Mouse (Mus musculus): ENCODE measurements at regions not wholly inside any gene's neighbourhood (a gene's known extent, or its start where the extent isn't known, plus 50 kb on each side); places are given as distances from the start of the nearest gene placed in this dataset.

- no peak for ATAC-seq (ENCODE audit: low FRiP score)
- Histone ChIP-seq H3K36me3 (ENCODE audit: control insufficient read depth, insufficient read depth, low read length) (no peaks in the 10 kb centered on the region), H3K4me3 (ENCODE audit: low read depth, low read length) (no peak overlapping the region), H3K9me3 (ENCODE audit: control insufficient read depth, low read length) (no peaks in the 10 kb centered on the region), H3K27ac (ENCODE audit: low read depth, low read length) (peak overlapping the region; percentile 39; the same call in 1 of the 2 replicates), H3K4me2 (replicated peaks; ENCODE audit: low read depth, low read length) (no peak overlapping the region), H3K27me3 (ENCODE audit: control insufficient read depth, insufficient read depth, low read length) (peaks cover 8% of the 10 kb centered on the region), H3K9ac (ENCODE audit: low read depth, low read length) (no peak overlapping the region), H3K4me1 (replicated peaks; ENCODE audit: control insufficient read depth, insufficient read depth, low read length) (peaks cover 2% of the 10 kb centered on the region; the same call in 1 of the 2 replicates)
- WGBS, result 15% methylated on average over 9 of the region's 9 CpGs
- no peak for DNase-seq (ENCODE audit: low spot score)
These were observed 113.0 kb upstream of the Lhx1 start for GRCm38 (mm10) chr11:84638353-84638752.

GRCm38 (mm10) chr11:84637268-84637667, 111.9 kb upstream of the Lhx1 start:
- Histone ChIP-seq H3K27ac (ENCODE audit: low read depth, low read length) (peak overlapping the region; percentile 65; the same call in 1 of the 2 replicates), H3K9me3 (ENCODE audit: control insufficient read depth, low read length) (no peaks in the 10 kb centered on the region), H3K27me3 (ENCODE audit: control insufficient read depth, insufficient read depth, low read length) (0 out of 2 replicates have a peak, but pooled peaks cover 2% of the 10 kb centered on the region), H3K4me1 (replicated peaks; ENCODE audit: control insufficient read depth, insufficient read depth, low read length) (peaks cover 2% of the 10 kb centered on the region; the same call in 1 of the 2 replicates), H3K4me3 (ENCODE audit: low read depth, low read length) (no peak overlapping the region), H3K9ac (ENCODE audit: low read depth, low read length) (no peak overlapping the region), H3K36me3 (ENCODE audit: control insufficient read depth, insufficient read depth, low read length) (no peaks in the 10 kb centered on the region), H3K4me2 (replicated peaks; ENCODE audit: low read depth, low read length) (no peak overlapping the region)
- ATAC-seq (ENCODE audit: low FRiP score) (peak; percentile 77), DNase-seq (ENCODE audit: low spot score) (peak; percentile 45)
- WGBS, result 23% methylated on average over 8 of the region's 8 CpGs

- Histone ChIP-seq H3K9ac (ENCODE audit: low read depth, low read length) (no peak overlapping the region), H3K27me3 (ENCODE audit: control insufficient read depth, insufficient read depth, low read length) (no peaks in the 10 kb centered on the region), H3K4me3 (ENCODE audit: low read depth, low read length) (no peak overlapping the region), H3K4me1 (replicated peaks; ENCODE audit: control insufficient read depth, insufficient read depth, low read length) (no peaks in the 10 kb centered on the region; the same call in 1 of the 2 replicates), H3K36me3 (ENCODE audit: control insufficient read depth, insufficient read depth, low read length) (no peaks in the 10 kb centered on the region), H3K27ac (ENCODE audit: low read depth, low read length) (no peak overlapping the region), H3K9me3 (ENCODE audit: control insufficient read depth, low read length) (no peaks in the 10 kb centered on the region), H3K4me2 (replicated peaks; ENCODE audit: low read depth, low read length) (no peak overlapping the region)
- DNase-seq (ENCODE audit: low spot score), result no peak
- 33% methylated on average over 3 of the region's 4 CpGs for WGBS
- no peak for ATAC-seq (ENCODE audit: low FRiP score)
These were observed 109.7 kb upstream of the Lhx1 start for GRCm38 (mm10) chr11:84634990-84635389.

GRCm38 (mm10) chr11:84633300-84633699, 108.0 kb upstream of the Lhx1 start:
- no peak for ATAC-seq (ENCODE audit: low FRiP score)
- no peaks in the 10 kb centered on the region for H3K9me3 ChIP-seq (ENCODE audit: control insufficient read depth, low read length)
- H3K4me3 ChIP-seq (ENCODE audit: low read depth, low read length), result no peak overlapping the region
- no peak overlapping the region for H3K9ac ChIP-seq (ENCODE audit: low read depth, low read length)
- H3K36me3 ChIP-seq (ENCODE audit: control insufficient read depth, insufficient read depth, low read length), result no peaks in the 10 kb centered on the region
- no peak overlapping the region for H3K27ac ChIP-seq (ENCODE audit: low read depth, low read length)
- no peaks in the 10 kb centered on the region; the same call in 1 of the 2 replicates for H3K4me1 ChIP-seq (replicated peaks; ENCODE audit: control insufficient read depth, insufficient read depth, low read length)
- no peaks in the 10 kb centered on the region for H3K27me3 ChIP-seq (ENCODE audit: control insufficient read depth, insufficient read depth, low read length)
- H3K4me2 ChIP-seq (replicated peaks; ENCODE audit: low read depth, low read length), result no peak overlapping the region
- WGBS, result 64% methylated on average over 8 of the region's 8 CpGs
- DNase-seq (ENCODE audit: low spot score), result no peak

GRCm38 (mm10) chr11:84628111-84628510, 102.8 kb upstream of the Lhx1 start:
- H3K4me3 ChIP-seq (ENCODE audit: low read depth, low read length), result no peak overlapping the region
- H3K9ac ChIP-seq (ENCODE audit: low read depth, low read length), result no peak overlapping the region
- no peak overlapping the region for H3K27ac ChIP-seq (ENCODE audit: low read depth, low read length)
- H3K36me3 ChIP-seq (ENCODE audit: control insufficient read depth, insufficient read depth, low read length), result no peaks in the 10 kb centered on the region
- no peaks in the 10 kb centered on the region for H3K27me3 ChIP-seq (ENCODE audit: control insufficient read depth, insufficient read depth, low read length)
- DNase-seq (ENCODE audit: low spot score), result no peak
- H3K4me2 ChIP-seq (replicated peaks; ENCODE audit: low read depth, low read length), result no peak overlapping the region
- H3K9me3 ChIP-seq (ENCODE audit: control insufficient read depth, low read length), result no peaks in the 10 kb centered on the region
- WGBS, result 74% methylated on average over 2 of the region's 2 CpGs
- H3K4me1 ChIP-seq (replicated peaks; ENCODE audit: control insufficient read depth, insufficient read depth, low read length), result no peaks in the 10 kb centered on the region
- no peak for ATAC-seq (ENCODE audit: low FRiP score)

GRCm38 (mm10) chr11:84627685-84628084, 102.3 kb upstream of the Lhx1 start:
- Histone ChIP-seq H3K9ac (ENCODE audit: low read depth, low read length) (no peak overlapping the region), H3K36me3 (ENCODE audit: control insufficient read depth, insufficient read depth, low read length) (no peaks in the 10 kb centered on the region), H3K27ac (ENCODE audit: low read depth, low read length) (no peak overlapping the region), H3K4me3 (ENCODE audit: low read depth, low read length) (no peak overlapping the region), H3K4me2 (replicated peaks; ENCODE audit: low read depth, low read length) (no peak overlapping the region), H3K9me3 (ENCODE audit: control insufficient read depth, low read length) (no peaks in the 10 kb centered on the region), H3K4me1 (replicated peaks; ENCODE audit: control insufficient read depth, insufficient read depth, low read length) (no peaks in the 10 kb centered on the region), H3K27me3 (ENCODE audit: control insufficient read depth, insufficient read depth, low read length) (no peaks in the 10 kb centered on the region)
- DNase-seq (ENCODE audit: low spot score) (no peak), ATAC-seq (ENCODE audit: low FRiP score) (no peak)
- WGBS, result 70% methylated on average over 11 of the region's 11 CpGs

GRCm38 (mm10) chr11:84627259-84627658, 101.9 kb upstream of the Lhx1 start:
- Histone ChIP-seq H3K4me2 (replicated peaks; ENCODE audit: low read depth, low read length) (no peak overlapping the region), H3K4me3 (ENCODE audit: low read depth, low read length) (no peak overlapping the region), H3K4me1 (replicated peaks; ENCODE audit: control insufficient read depth, insufficient read depth, low read length) (no peaks in the 10 kb centered on the region), H3K9ac (ENCODE audit: low read depth, low read length) (no peak overlapping the region), H3K36me3 (ENCODE audit: control insufficient read depth, insufficient read depth, low read length) (no peaks in the 10 kb centered on the region), H3K9me3 (ENCODE audit: control insufficient read depth, low read length) (no peaks in the 10 kb centered on the region), H3K27me3 (ENCODE audit: control insufficient read depth, insufficient read depth, low read length) (no peaks in the 10 kb centered on the region), H3K27ac (ENCODE audit: low read depth, low read length) (no peak overlapping the region)
- 68% methylated on average over 2 of the region's 2 CpGs for WGBS
- DNase-seq (ENCODE audit: low spot score) (no peak), ATAC-seq (ENCODE audit: low FRiP score) (no peak)

GRCm38 (mm10) chr11:84624100-84624499, 98.8 kb upstream of the Lhx1 start:
- H3K36me3 ChIP-seq (ENCODE audit: control insufficient read depth, insufficient read depth, low read length), result no peaks in the 10 kb centered on the region
- 27% methylated on average over 5 of the region's 5 CpGs for WGBS
- H3K9me3 ChIP-seq (ENCODE audit: control insufficient read depth, low read length), result no peaks in the 10 kb centered on the region
- no peaks in the 10 kb centered on the region for H3K4me1 ChIP-seq (replicated peaks; ENCODE audit: control insufficient read depth, insufficient read depth, low read length)
- no peak overlapping the region for H3K27ac ChIP-seq (ENCODE audit: low read depth, low read length)
- H3K4me2 ChIP-seq (replicated peaks; ENCODE audit: low read depth, low read length), result no peak overlapping the region
- H3K9ac ChIP-seq (ENCODE audit: low read depth, low read length), result no peak overlapping the region
- H3K4me3 ChIP-seq (ENCODE audit: low read depth, low read length), result no peak overlapping the region
- DNase-seq (ENCODE audit: low spot score) (no peak), ATAC-seq (ENCODE audit: low FRiP score) (no peak)
- H3K27me3 ChIP-seq (ENCODE audit: control insufficient read depth, insufficient read depth, low read length), result no peaks in the 10 kb centered on the region

GRCm38 (mm10) chr11:84619713-84620112, 94.4 kb upstream of the Lhx1 start:
- Histone ChIP-seq H3K27ac (ENCODE audit: low read depth, low read length) (no peak overlapping the region), H3K4me2 (replicated peaks; ENCODE audit: low read depth, low read length) (no peak overlapping the region), H3K27me3 (ENCODE audit: control insufficient read depth, insufficient read depth, low read length) (no peaks in the 10 kb centered on the region), H3K9ac (ENCODE audit: low read depth, low read length) (no peak overlapping the region), H3K9me3 (ENCODE audit: control insufficient read depth, low read length) (no peaks in the 10 kb centered on the region), H3K4me3 (ENCODE audit: low read depth, low read length) (no peak overlapping the region), H3K36me3 (ENCODE audit: control insufficient read depth, insufficient read depth, low read length) (no peaks in the 10 kb centered on the region), H3K4me1 (replicated peaks; ENCODE audit: control insufficient read depth, insufficient read depth, low read length) (no peaks in the 10 kb centered on the region)
- ATAC-seq (ENCODE audit: low FRiP score), result no peak
- WGBS, result 94% methylated on average over 4 of the region's 4 CpGs
- DNase-seq (ENCODE audit: low spot score), result no peak

Data from hindbrain, embryonic 11.5 days (tissue).